Mouse (Mus musculus) T-helper 17 cell (primary cell): ENCODE data around the gene Slfn1.
"Not testable (repeated sequence)": the region's sequence is repeated elsewhere in the genome, so short reads cannot be mapped to it uniquely, and the experiment has no call there.

ENCODE experiments used
- in situ Hi-C, 2 experiments: fragments of 300-600 bp; cut with MboI, MseI; formaldehyde crosslinking; loops; 1 replicate in 1 of 2; 2 replicates in 1 of 2; pipeline ENCODE4 v1.15.1; 2025; ENCODE audit warnings: high pct_unique_total_duplicates in 2 of 2

The Slfn1 gene

GRCm38 (mm10) chr11:83116597-83117227 is at the start of gene Slfn1:
Gene Slfn1 (plus strand): TSS chr11:83116849.
- in situ Hi-C loops, result loop anchor here (5.0 kb wide), 4 partner anchors 36 to 69 kb away; no protein-coding TSS in a partner anchor

- in situ Hi-C loops, result no loop called here
Measured at GRCm38 (mm10) chr11:83067982-83068694, 48.5 kb upstream of the Slfn1 start.

- in situ Hi-C loops, result no loop called here
Measured at GRCm38 (mm10) chr11:83070321-83070970, 46.2 kb upstream of the Slfn1 start.

GRCm38 (mm10) chr11:83077714-83078422 is 38.8 kb upstream of the Slfn1 start:
- in situ Hi-C loops, result no loop called here

GRCm38 (mm10) chr11:83078423-83079140 is 38.1 kb upstream of the Slfn1 start:
- in situ Hi-C loops, result no loop called here

- in situ Hi-C loops, result loop anchor here in 1 of 2 experiments (10.0 kb wide), 1 partner anchor 85 kb away; no protein-coding TSS in a partner anchor
Measured at GRCm38 (mm10) chr11:83079487-83080199, 37.0 kb upstream of the Slfn1 start.

- in situ Hi-C loops, result loop anchor here in 1 of 2 experiments (10.0 kb wide), 1 partner anchor 82 kb away; no protein-coding TSS in a partner anchor
Measured at GRCm38 (mm10) chr11:83082741-83083473, 33.7 kb upstream of the Slfn1 start.

GRCm38 (mm10) chr11:83084161-83084560 is 32.5 kb upstream of the Slfn1 start:
- in situ Hi-C loops, result loop anchor here in 1 of 2 experiments (10.0 kb wide), 1 partner anchor 81 kb away; no protein-coding TSS in a partner anchor

- in situ Hi-C loops, result loop anchor here in 1 of 2 experiments (10.0 kb wide), 1 partner anchor 80 kb away; no protein-coding TSS in a partner anchor
Measured at GRCm38 (mm10) chr11:83084761-83085160, 31.9 kb upstream of the Slfn1 start.

- in situ Hi-C loops, result loop anchor here (5.0 kb wide), 4 partner anchors 37 to 68 kb away; no protein-coding TSS in a partner anchor
Measured at GRCm38 (mm10) chr11:83115138-83115537, 1.5 kb upstream of the Slfn1 start.

- in situ Hi-C loops, result loop anchor here (5.0 kb wide), 4 partner anchors 34 to 71 kb away; no protein-coding TSS in a partner anchor
Measured at GRCm38 (mm10) chr11:83118056-83118455, 1.4 kb downstream of the Slfn1 start.

- in situ Hi-C loops, result no loop called here
Measured at GRCm38 (mm10) chr11:83121131-83121685, 4.6 kb downstream of the Slfn1 start.

GRCm38 (mm10) chr11:83123198-83123597 is 6.5 kb downstream of the Slfn1 start:
- in situ Hi-C loops, result no loop called here

- in situ Hi-C loops, result no loop called here
Measured at GRCm38 (mm10) chr11:83124906-83125305, 8.3 kb downstream of the Slfn1 start.

- in situ Hi-C loops, result not testable (repeated sequence)
Measured at GRCm38 (mm10) chr11:83125633-83126032, 9.0 kb downstream of the Slfn1 start.

- in situ Hi-C loops, result loop anchor here (5.0 to 10.0 kb wide), 2 partner anchors 40 to 48 kb away; partner anchors contain the start of gene Slfn4 (in 1 of the 2)
Measured at GRCm38 (mm10) chr11:83137253-83137652, 20.6 kb downstream of the Slfn1 start.

GRCm38 (mm10) chr11:83148939-83149338 is 32.3 kb downstream of the Slfn1 start:
- in situ Hi-C loops, result loop anchor here in 1 of 2 experiments (10.0 kb wide), 1 partner anchor 234 kb away; the partner anchor contains the start of gene Unc45b
